19 mouse cellular contexts compared by ENCODE assay signal in the genomic region with DNA sequence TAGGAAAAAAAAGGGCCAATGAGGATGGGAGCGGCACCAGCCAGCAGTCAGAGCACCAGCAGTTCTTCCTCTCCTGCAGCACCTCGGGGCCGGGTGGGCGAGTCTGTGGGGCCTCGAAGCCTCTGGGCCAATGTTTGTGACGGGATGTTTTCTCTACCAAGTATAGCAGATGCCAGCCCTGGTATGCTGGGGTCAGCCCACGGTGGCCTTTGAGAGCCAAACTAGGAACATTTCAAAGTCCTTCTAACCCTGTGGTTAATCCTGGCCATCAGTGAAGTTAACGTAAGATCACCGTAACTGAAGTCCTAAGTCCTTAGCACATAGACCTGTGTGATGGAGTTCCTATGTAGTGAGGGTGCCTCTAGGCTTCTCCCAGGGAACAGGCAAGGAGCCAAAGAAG.
"Had no signal": no experiment of that assay in that cellular context is flagged by ENCODE, and none has a peak within 500 bp of the region (broad histone marks: within the 10 kb centered on the region; RNA-seq: fewer than 3 reads in every experiment).

No protein-coding gene starts in this region.

- H3K9me3 ChIP-seq: limb, embryonic 10.5 days; limb, embryonic 13.5 days; liver, embryonic 12.5 days; liver, embryonic 15.5 days; lung, embryonic 15.5 days; midbrain, embryonic 10.5 days; midbrain, embryonic 15.5 days; neural tube, embryonic 12.5 days; neural tube, embryonic 15.5 days had no signal

- H3K4me1 ChIP-seq: limb, embryonic 13.5 days; liver, embryonic 12.5 days; lung, embryonic 15.5 days; neural tube, embryonic 12.5 days had no signal

- H3K27me3 ChIP-seq: lung, embryonic 15.5 days; midbrain, embryonic 15.5 days; neural tube, embryonic 12.5 days; neural tube, embryonic 15.5 days had no signal

- H3K27ac ChIP-seq: limb, embryonic 10.5 days; limb, embryonic 13.5 days; liver, embryonic 12.5 days; liver, embryonic 15.5 days; lung, embryonic 15.5 days; midbrain, embryonic 10.5 days; midbrain, embryonic 15.5 days; neural tube, embryonic 12.5 days; neural tube, embryonic 15.5 days had no signal

- H3K36me3 ChIP-seq: limb, embryonic 10.5 days; limb, embryonic 13.5 days; liver, embryonic 12.5 days; liver, embryonic 15.5 days; lung, embryonic 15.5 days; midbrain, embryonic 10.5 days; midbrain, embryonic 15.5 days; neural tube, embryonic 12.5 days; neural tube, embryonic 15.5 days had no signal

- H3K4me3 ChIP-seq: limb, embryonic 10.5 days; limb, embryonic 13.5 days; liver, embryonic 12.5 days; liver, embryonic 15.5 days; lung, embryonic 15.5 days; megakaryocyte, embryonic 14.5 days; midbrain, embryonic 10.5 days; midbrain, embryonic 15.5 days; neural tube, embryonic 12.5 days; neural tube, embryonic 15.5 days had no signal

- H3K4me2 ChIP-seq: limb, embryonic 13.5 days; liver, embryonic 12.5 days; liver, embryonic 15.5 days; lung, embryonic 15.5 days; midbrain, embryonic 15.5 days; neural tube, embryonic 12.5 days; neural tube, embryonic 15.5 days had no signal

- ATAC-seq: liver, embryonic 12.5 days; midbrain, embryonic 15.5 days had no signal

- H3K9ac ChIP-seq: limb, embryonic 13.5 days; liver, embryonic 12.5 days; liver, embryonic 15.5 days; lung, embryonic 15.5 days; midbrain, embryonic 15.5 days; neural tube, embryonic 12.5 days; neural tube, embryonic 15.5 days had no signal

- DNase-seq: kidney, adult 8-10 months; kidney, postnatal 14 days; kidney, postnatal 4 days; liver; lung, adult 18-20 months; lung, postnatal 10 days; lung, postnatal 36 days; thymus, adult 18-20 months; thymus, postnatal 36 days had no signal
